In genomic region chr9:27325920-27326319, GRCm38 (mm10) we compare ENCODE assay signal across 9 mouse cellular contexts. TPM values are rescaled to one million over a fixed set of nuclear protein-coding genes. Genes with fewer than 3 reads are reported as not detected.
DNase-seq lines count a peak whose midpoint lies in the region; ATAC-seq lines count a peak whose summit lies in the region.
"Had no signal": no experiment of that assay in that cellular context is flagged by ENCODE, and none has a peak within 500 bp of the region (broad histone marks: within the 10 kb centered on the region; RNA-seq: fewer than 3 reads in every experiment).

No protein-coding gene starts in this region.

- H3K4me2 ChIP-seq in liver, embryonic 11.5 days, result no peak overlapping the region
- H3K4me2 ChIP-seq: embryonic facial prominence, embryonic 15.5 days had no signal

- H3K4me3 ChIP-seq in liver, embryonic 11.5 days (ENCODE audit: low read depth, low read length), result no peak overlapping the region
- H3K4me3 ChIP-seq: embryonic facial prominence, embryonic 15.5 days had no signal

- H3K27me3 ChIP-seq in liver, embryonic 11.5 days (replicated peaks; ENCODE audit: control insufficient read depth, insufficient read depth, low read length), result no peaks in the 10 kb centered on the region
- H3K27me3 ChIP-seq: embryonic facial prominence, embryonic 15.5 days had no signal

- no peaks in the 10 kb centered on the region for H3K9me3 ChIP-seq in liver, embryonic 11.5 days (ENCODE audit: control insufficient read depth, low read length)
- H3K9me3 ChIP-seq: embryonic facial prominence, embryonic 15.5 days had no signal

- intact Hi-C loops in heart, postnatal 10 days (cut with DNase I), result loop anchor here (2.0 to 5.0 kb wide), 4 partner anchors 149 to 277 kb away; no protein-coding TSS in a partner anchor
- intact Hi-C loops in left cerebral cortex, postnatal 25 days (cut with DNase I), result loop anchor here (5.0 kb wide), 1 partner anchor 219 kb away; no protein-coding TSS in a partner anchor

- ATAC-seq in liver, embryonic 11.5 days (replicated peaks; ENCODE audit: low FRiP score), result no peak
- no peak for ATAC-seq in megakaryocyte, adult 5-6 weeks (ENCODE audit: poor library complexity, severe bottlenecking)

- DNase-seq in liver, result peak; percentile 15
- no peak for DNase-seq in liver, embryonic 11.5 days (ENCODE audit: low spot score)
- peak; percentile 75 for DNase-seq in ZHBTc4 (ENCODE audit: low read depth, low spot score)
- DNase-seq in embryo, embryonic 10 days (ENCODE audit: low spot score), result peak; percentile 76
- peak; percentile 75 to 86 for DNase-seq in heart, postnatal 10 days
- peak; percentile 77 to 83 for DNase-seq in left cerebral cortex, postnatal 25 days (ENCODE audit: low spot score in 2 of 2)
- DNase-seq in ovary, postnatal 36 days (ENCODE audit: low spot score), result peak; percentile 43

- WGBS in liver, embryonic 11.5 days, result 44% methylated on average over 2 of the region's 2 CpGs

- H3K27ac ChIP-seq in liver, embryonic 11.5 days (ENCODE audit: low read depth, low read length), result no peak overlapping the region
- H3K27ac ChIP-seq: embryonic facial prominence, embryonic 15.5 days had no signal

- no peaks in the 10 kb centered on the region for H3K4me1 ChIP-seq in liver, embryonic 11.5 days (replicated peaks; ENCODE audit: control insufficient read depth, insufficient read depth, low read length)
- H3K4me1 ChIP-seq: embryonic facial prominence, embryonic 15.5 days had no signal

- no peaks in the 10 kb centered on the region for H3K36me3 ChIP-seq in liver, embryonic 11.5 days (ENCODE audit: control insufficient read depth, insufficient read depth, low read length)
- H3K36me3 ChIP-seq: embryonic facial prominence, embryonic 15.5 days had no signal

- no peak overlapping the region for H3K9ac ChIP-seq in liver, embryonic 11.5 days (ENCODE audit: low read depth, low read length)
- H3K9ac ChIP-seq: embryonic facial prominence, embryonic 15.5 days had no signal

RNA-seq across cellular contexts. Expression of gene Igsf9b, which starts 26.9 kb away (rescaled TPM):
- polyA plus RNA-seq in liver, embryonic 11.5 days (2014; fragmentation: Nextera tagmentation; extraction: Ambion mirVana), result 0.25 and 0.48 TPM in 2 replicates
- 1 to 10 TPM; 8.8 to 9.3 TPM for total RNA-seq in heart, postnatal 10 days (2021)
- total RNA-seq in left cerebral cortex, postnatal 25 days (2021), result 10 to 100 TPM; 65.9 to 66.7 TPM
- not detected in 2 replicates for total RNA-seq in megakaryocyte, adult 5-6 weeks (2015)
- 0.08 and 0.33 TPM in 2 replicates for total RNA-seq in megakaryocyte, adult 5-6 weeks (2017)

Comparison
In these comparisons a context has a peak if more than half of its experiments do, and no peak if none do; other contexts are left out.
1. RNA of gene Igsf9b, which starts 26.9 kb away (total RNA-seq): 65.9 to 66.7 TPM in left cerebral cortex, postnatal 25 days and 8.8 to 9.3 TPM in heart, postnatal 10 days; 0.08 to 0.33 TPM in megakaryocyte, adult 5-6 weeks; every median in the first group is over 4 times any median in the second.